Mouse (Mus musculus) forebrain, embryonic 16.5 days (tissue): ENCODE data around the gene Sh3rf1. TPM values are rescaled to one million over a fixed set of nuclear protein-coding genes. Genes with fewer than 3 reads are reported as not detected.

Experiments used
- ATAC-seq: fragments of 200-750 bp; cut with Nextera tagmentation; 2 replicates; pipeline ENCODE4 v1.8.0; 2017; ENCODE audit warnings: mild to moderate bottlenecking, moderate library complexity
- H3K27ac ChIP-seq: fragments of 300-500 bp; sonication (generic); 2 replicates; pipeline ENCODE4 v1.5.1; 2014; ENCODE audit warnings: low read length, control low read depth
- H3K27me3 ChIP-seq: fragments of 300-500 bp; sonication (generic); replicated peaks from 2 replicates; pipeline ENCODE4 v1.6.1; 2014; ENCODE audit warnings: low read length; ENCODE audit not compliant: control insufficient read depth, insufficient read depth
- H3K36me3 ChIP-seq: fragments of 300-500 bp; sonication (generic); 2 replicates; pipeline ENCODE4 v1.6.1; 2014; ENCODE audit not compliant: control insufficient read depth, insufficient read depth
- H3K4me1 ChIP-seq: fragments of 300-500 bp; sonication (generic); replicated peaks from 2 replicates; pipeline ENCODE4 v1.6.1; 2014; ENCODE audit warnings: low read length; ENCODE audit not compliant: control insufficient read depth, insufficient read depth
- H3K4me2 ChIP-seq: fragments of 300-500 bp; sonication (generic); 2 replicates; pipeline ENCODE4 v1.6.1; 2014; ENCODE audit warnings: mild to moderate bottlenecking, low read length, control low read depth
- H3K4me3 ChIP-seq: fragments of 300-500 bp; sonication (generic); replicated peaks from 2 replicates; pipeline ENCODE4 v1.5.1; 2014; ENCODE audit warnings: mild to moderate bottlenecking, low read length, control low read depth
- H3K9ac ChIP-seq: fragments of 300-500 bp; sonication (generic); replicated peaks from 2 replicates; pipeline ENCODE4 v1.6.1; 2014; ENCODE audit warnings: low read depth, low read length, control low read depth
- H3K9me3 ChIP-seq: fragments of 300-500 bp; sonication (generic); 2 replicates; pipeline ENCODE4 v1.6.1; 2016; ENCODE audit warnings: low read length; ENCODE audit not compliant: control insufficient read depth
- WGBS: fragments of 180-500 bp; shearing (Covaris S2); extraction: QIAGEN DNeasy Blood & Tissue Kit; methylation state at CpG from one replicate; pipeline ENCODE4 v1.1.7; 2014; 5-methylcytosine and 5-hydroxymethylcytosine counted together
- polyA plus RNA-seq: library from polyadenylated mRNA; unstranded; fragments of >200 nt; fragmentation: Nextera tagmentation; extraction: Ambion mirVana; gene quantifications from 2 replicates; pipeline ENCODE4 v1.2.1, GENCODE M21; 2015

Sh3rf1 gene
- polyA plus RNA-seq, 1 experiment from 2014 or later, result 30.4 TPM

DNA sequence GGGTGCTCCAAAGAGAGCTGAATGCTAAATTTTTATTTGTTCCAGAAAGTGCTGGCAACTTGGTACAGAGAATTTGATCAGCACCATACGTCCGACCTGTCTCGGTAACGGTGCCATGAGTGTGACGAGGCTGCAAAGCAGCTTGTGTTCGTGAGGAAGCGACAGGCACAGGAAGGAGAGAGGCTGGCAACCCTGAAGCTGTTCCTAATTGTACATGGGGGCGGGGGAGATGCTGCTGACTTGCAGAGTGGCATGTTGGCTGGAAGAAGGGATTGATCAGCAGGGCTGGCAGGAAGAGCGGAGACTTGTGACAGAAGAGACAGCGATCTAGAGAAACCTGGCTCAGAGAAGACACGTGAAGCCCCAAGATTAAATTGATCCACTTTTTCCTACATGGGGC lies 197.9 kb downstream of the Sh3rf1 start:
- Histone ChIP-seq H3K4me3 (no peak overlapping the region), H3K9me3 (no peaks in the 10 kb centered on the region), H3K36me3 (no peaks in the 10 kb centered on the region), H3K27ac (no peak overlapping the region; the same call in 1 of the 2 replicates), H3K4me2 (no peak overlapping the region), H3K4me1 (peaks cover 11% of the 10 kb centered on the region), H3K9ac (no peak overlapping the region), H3K27me3 (no peaks in the 10 kb centered on the region)
- WGBS, result 45% methylated on average over 11 of the region's 11 CpGs
- peak; percentile 97 for ATAC-seq

DNA sequence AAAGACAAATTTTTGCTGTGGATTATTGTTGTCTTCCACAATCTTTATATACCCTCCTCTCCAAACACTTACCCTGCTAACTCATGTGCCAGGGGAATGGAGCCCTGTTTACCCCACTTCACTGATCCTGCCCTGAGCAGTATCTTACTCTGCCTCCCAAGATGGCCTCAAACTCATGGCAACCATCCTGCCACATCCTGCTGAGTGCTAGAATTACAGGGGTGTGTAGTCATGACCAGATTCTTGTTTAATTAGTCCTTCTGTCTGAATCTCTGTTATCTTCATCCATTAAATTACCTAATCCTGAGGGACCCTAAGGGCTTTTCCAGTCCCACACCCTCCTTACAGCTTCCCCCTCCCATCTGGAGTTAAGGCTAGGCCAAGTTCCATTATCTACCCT lies 201.5 kb downstream of the Sh3rf1 start:
- H3K27ac ChIP-seq, result no peak overlapping the region
- no peak for ATAC-seq
- no peak overlapping the region for H3K4me3 ChIP-seq
- no peaks in the 10 kb centered on the region for H3K36me3 ChIP-seq
- H3K4me1 ChIP-seq, result peaks cover 18% of the 10 kb centered on the region
- H3K9me3 ChIP-seq, result no peaks in the 10 kb centered on the region
- no peak overlapping the region for H3K9ac ChIP-seq
- H3K4me2 ChIP-seq, result no peak overlapping the region
- H3K27me3 ChIP-seq, result no peaks in the 10 kb centered on the region

DNA sequence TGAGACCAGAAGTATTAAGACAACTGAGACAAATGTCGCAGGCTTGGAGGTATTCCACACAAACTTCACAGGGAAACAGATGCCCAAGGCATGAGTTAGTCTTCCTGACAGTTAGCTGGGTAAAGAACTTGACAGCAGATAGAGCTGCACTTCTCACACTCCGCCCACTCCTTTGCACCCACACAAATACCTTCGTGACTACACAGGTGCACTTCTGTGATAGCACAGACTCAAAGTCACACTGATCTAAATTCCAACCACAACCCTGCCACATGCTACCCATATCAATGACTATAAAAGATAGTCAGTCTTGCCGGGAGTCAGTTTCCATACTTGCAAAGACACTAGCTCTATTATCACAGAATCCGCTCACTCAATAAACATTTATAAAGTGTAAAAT lies 202.4 kb downstream of the Sh3rf1 start:
- H3K36me3 ChIP-seq, result no peaks in the 10 kb centered on the region
- ATAC-seq, result no peak
- no peaks in the 10 kb centered on the region for H3K27me3 ChIP-seq
- H3K4me2 ChIP-seq, result no peak overlapping the region
- H3K4me3 ChIP-seq, result no peak overlapping the region
- H3K9ac ChIP-seq, result no peak overlapping the region
- no peak overlapping the region for H3K27ac ChIP-seq
- no peaks in the 10 kb centered on the region for H3K9me3 ChIP-seq
- H3K4me1 ChIP-seq, result peaks cover 8% of the 10 kb centered on the region
- 84% methylated on average over 5 of the region's 5 CpGs for WGBS

DNA sequence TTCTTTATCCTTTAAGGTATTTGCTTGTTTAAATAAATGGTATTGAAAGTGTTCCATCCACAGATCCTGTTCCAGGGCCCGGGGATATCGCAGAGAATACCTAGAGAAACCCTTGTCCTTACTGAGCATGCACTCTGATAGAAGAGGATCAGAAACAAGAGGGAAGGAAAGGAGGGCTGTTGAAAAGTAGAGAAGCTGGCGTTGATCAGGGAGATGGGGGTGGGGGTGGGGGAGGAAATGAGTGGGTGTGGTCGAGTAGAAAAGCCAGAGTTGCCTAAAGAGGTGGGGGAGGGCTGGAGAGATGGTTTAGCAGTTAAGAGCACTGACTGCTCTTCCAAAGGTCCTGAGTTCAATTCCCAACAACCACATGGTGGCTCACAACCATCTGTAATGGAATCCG lies 203.0 kb downstream of the Sh3rf1 start:
- Histone ChIP-seq H3K27ac (no peak overlapping the region), H3K9ac (no peak overlapping the region), H3K9me3 (no peaks in the 10 kb centered on the region), H3K4me1 (peaks cover 8% of the 10 kb centered on the region), H3K36me3 (no peaks in the 10 kb centered on the region), H3K4me3 (no peak overlapping the region), H3K4me2 (no peak overlapping the region), H3K27me3 (no peaks in the 10 kb centered on the region)
- ATAC-seq, result no peak
- WGBS, result 66% methylated on average over 5 of the region's 5 CpGs

DNA sequence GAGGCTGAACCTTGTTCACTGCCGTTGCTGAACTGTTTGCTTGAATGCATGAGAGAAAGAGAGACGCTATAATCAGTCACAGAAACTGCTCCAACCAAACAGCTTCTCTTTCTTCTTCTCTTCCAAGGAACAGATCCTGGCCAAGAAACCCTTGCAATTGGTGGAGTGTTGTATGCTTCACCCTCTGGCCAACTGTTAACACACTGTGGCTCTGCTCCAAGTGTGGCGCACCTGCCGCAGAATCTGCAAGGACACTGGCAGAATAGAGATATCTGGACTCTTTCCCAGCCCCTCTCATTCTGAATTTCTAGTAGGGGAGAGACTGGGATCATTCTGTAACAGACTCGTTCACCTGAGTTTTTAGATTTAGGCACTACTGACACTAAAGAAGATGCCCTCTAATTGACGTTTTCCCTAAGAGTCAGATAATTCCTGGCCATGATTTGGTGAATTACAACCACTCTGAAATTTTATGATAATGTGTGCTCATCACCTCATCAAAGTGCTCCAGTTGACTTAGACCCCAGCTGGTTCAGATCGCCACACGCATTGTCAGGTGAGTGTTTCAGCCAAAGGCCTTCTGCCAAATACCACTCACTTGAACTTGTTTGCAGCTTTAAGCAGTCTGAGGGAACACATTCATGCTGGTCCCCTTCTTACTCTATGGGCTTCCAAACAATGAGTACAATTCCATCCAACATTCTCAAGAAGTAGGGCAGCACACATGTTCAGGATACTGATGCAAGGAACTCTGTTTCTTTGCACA lies 204.4 kb downstream of the Sh3rf1 start:
- Histone ChIP-seq H3K36me3 (no peaks in the 10 kb centered on the region), H3K27me3 (no peaks in the 10 kb centered on the region), H3K9ac (no peak overlapping the region), H3K4me3 (no peak overlapping the region), H3K4me2 (no peak overlapping the region), H3K27ac (peak overlapping the region; percentile 53; the same call in 1 of the 2 replicates), H3K9me3 (no peaks in the 10 kb centered on the region), H3K4me1 (peaks cover 8% of the 10 kb centered on the region)
- WGBS, result 47% methylated on average over 8 of the region's 8 CpGs
- ATAC-seq, result peak; percentile 66

DNA sequence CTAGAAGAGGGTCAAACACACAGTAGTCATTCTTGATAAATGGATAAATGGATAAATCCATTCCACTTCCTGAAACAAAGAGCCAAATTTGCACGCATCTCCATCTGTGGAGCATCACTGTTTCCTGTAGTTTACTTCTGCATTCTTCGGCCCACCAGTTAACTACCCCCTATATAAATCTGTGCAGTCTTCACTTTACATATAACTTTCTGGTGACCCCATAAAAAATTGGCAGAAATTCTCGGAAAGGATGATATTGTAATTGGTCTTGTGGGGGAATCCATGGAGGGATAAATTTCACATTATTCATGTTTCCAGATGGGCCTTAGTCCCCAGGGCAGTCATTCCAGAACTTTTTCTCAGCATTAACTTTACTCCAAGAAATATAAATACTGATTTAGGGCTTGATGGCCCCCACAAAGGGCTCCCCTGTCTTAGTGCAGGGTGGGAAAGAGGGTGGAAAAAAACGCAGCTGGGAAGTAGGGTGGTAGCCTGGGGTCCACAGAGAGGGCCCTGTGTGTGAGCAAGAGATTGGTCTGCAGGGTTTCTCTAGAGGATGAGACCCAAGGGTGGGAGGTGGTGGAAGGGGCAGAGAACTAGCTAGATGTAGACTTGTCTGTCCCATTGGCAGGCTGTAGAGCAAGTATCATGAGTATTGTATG lies 205.3 kb downstream of the Sh3rf1 start:
- H3K27ac ChIP-seq, result no peak overlapping the region
- no peaks in the 10 kb centered on the region for H3K27me3 ChIP-seq
- no peaks in the 10 kb centered on the region for H3K36me3 ChIP-seq
- no peak overlapping the region for H3K4me2 ChIP-seq
- H3K9ac ChIP-seq, result no peak overlapping the region
- no peak for ATAC-seq
- no peak overlapping the region for H3K4me3 ChIP-seq
- H3K9me3 ChIP-seq, result no peaks in the 10 kb centered on the region
- WGBS, result 87% methylated on average over 4 of the region's 4 CpGs
- peaks cover 8% of the 10 kb centered on the region for H3K4me1 ChIP-seq

DNA sequence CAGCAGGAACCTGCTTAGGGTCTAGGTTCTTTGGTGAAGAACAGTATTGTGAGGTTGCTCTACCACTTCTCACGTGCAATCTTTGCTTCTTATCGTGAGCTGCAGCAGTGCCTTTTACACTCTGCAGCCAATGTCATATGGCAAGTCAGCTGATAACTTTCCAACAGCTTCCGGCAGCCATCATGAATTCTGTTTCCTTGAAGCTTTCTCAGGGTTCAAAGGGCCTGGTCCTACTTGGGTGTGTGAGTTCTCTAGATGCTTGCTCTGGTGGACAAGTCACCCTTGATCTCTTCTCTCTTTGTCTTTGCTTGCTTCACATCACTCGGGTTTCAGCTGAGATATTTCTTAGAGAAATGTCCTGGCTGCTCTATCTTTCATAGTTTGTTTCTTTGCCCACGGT lies 211.8 kb downstream of the Sh3rf1 start:
- no peak overlapping the region for H3K9ac ChIP-seq
- ATAC-seq, result no peak
- H3K9me3 ChIP-seq, result no peaks in the 10 kb centered on the region; the same call in 1 of the 2 replicates
- no peak overlapping the region for H3K4me3 ChIP-seq
- H3K4me2 ChIP-seq, result no peak overlapping the region
- H3K27me3 ChIP-seq, result no peaks in the 10 kb centered on the region
- 90% methylated on average over 5 of the region's 5 CpGs for WGBS
- H3K36me3 ChIP-seq, result no peaks in the 10 kb centered on the region
- 0 out of 2 replicates have a peak, but pooled peaks cover 2% of the 10 kb centered on the region for H3K4me1 ChIP-seq
- H3K27ac ChIP-seq, result no peak overlapping the region

DNA sequence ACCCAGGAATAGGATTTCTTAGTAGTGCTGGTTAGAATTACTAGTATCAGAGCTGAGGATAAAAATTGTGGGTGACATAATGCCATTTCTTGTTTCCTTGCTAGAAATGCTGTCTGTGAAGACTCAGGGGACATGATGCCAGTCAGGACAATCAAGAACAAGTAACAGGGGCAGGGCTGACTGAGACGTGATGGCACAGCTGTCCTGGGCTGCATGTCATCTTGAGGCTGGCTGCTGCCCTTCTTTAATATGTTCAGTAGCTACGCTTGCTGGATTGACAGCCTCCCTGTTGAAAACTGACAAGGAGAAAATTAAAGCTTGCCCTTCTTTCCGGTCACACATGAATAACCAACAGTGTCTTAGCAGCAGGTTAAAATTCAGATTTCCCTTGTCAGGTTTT lies 212.5 kb downstream of the Sh3rf1 start:
- Histone ChIP-seq H3K9ac (no peak overlapping the region), H3K27ac (no peak overlapping the region), H3K27me3 (no peaks in the 10 kb centered on the region), H3K4me2 (no peak overlapping the region), H3K36me3 (no peaks in the 10 kb centered on the region), H3K9me3 (no peaks in the 10 kb centered on the region; the same call in 1 of the 2 replicates), H3K4me1 (0 out of 2 replicates have a peak, but pooled peaks cover 2% of the 10 kb centered on the region), H3K4me3 (no peak overlapping the region)
- 63% methylated on average over 3 of the region's 3 CpGs for WGBS
- ATAC-seq, result no peak

DNA sequence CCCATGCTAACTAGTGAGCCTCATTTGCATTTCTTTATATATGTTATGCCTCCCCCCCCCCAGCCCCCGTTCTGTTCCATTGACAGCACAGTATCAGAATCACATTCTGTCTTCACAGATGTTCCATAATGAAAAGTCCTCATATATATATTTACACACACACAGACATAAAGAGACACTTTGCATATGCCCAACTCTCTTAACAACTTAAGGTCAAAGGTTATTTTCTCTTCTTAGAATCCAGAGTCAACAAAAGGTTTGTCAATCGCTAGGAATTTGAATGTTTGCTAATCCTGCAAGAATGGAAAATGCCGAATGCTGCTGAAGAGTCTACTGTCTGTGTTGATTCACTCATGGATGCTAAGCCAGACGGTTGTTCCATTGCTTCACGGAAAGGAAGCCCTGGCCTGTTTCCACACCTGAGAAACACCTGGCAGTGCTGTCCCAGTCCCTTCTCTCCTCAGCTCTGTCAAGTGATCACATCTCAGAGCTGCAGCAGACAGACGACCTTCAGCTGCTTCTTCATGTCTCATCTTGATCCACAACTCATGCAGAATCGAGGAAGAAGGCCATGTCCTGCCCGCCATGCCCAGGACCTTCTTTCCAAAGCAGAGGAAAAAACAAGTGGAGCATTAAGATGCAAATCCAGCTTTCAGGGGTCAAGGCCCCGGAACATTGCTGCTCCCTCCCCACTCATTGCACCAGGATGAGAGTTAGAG lies 213.1 kb downstream of the Sh3rf1 start:
- H3K9ac ChIP-seq, result no peak overlapping the region
- 47% methylated on average over 9 of the region's 9 CpGs for WGBS
- 0 out of 2 replicates have a peak, but pooled peaks cover 2% of the 10 kb centered on the region for H3K4me1 ChIP-seq
- H3K27ac ChIP-seq, result no peak overlapping the region
- no peaks in the 10 kb centered on the region for H3K36me3 ChIP-seq
- ATAC-seq, result no peak
- no peak overlapping the region for H3K4me2 ChIP-seq
- H3K4me3 ChIP-seq, result no peak overlapping the region
- H3K27me3 ChIP-seq, result no peaks in the 10 kb centered on the region
- H3K9me3 ChIP-seq, result no peaks in the 10 kb centered on the region; the same call in 1 of the 2 replicates
